Mouse (Mus musculus) spleen, adult 2 months (tissue): ENCODE data around the gene 2810004N23Rik.

Experiments used
- CTCF ChIP-seq: fragments of 200-500 bp; IDR thresholded peaks from 2 replicates; pipeline ENCODE4 v1.5.1; 2011; ENCODE audit warnings: mild to moderate bottlenecking, inconsistent platforms; ENCODE audit not compliant: insufficient read depth, insufficient read length, insufficient replicate concordance; ENCODE audit errors: extremely low read depth
- POLR2A ChIP-seq: fragments of 200-500 bp; IDR thresholded peaks from 2 replicates; pipeline ENCODE4 v1.6.1; 2011; ENCODE audit warnings: low read depth, low read length, inconsistent platforms

- TF ChIP-seq CTCF (no peak), POLR2A (no peak)
These were observed 9.8 kb upstream of the 2810004N23Rik start for GRCm38 (mm10) chr8:124872690-124873089.
